Mouse (Mus musculus) heart, postnatal 10 days (tissue): Measurements from ENCODE around the gene Arl6ip1. TPM values are rescaled to one million over a fixed set of nuclear protein-coding genes. Genes with fewer than 3 reads are reported as not detected.
A peak's percentile ranks its signal among the peaks of the same experiment; 100 is the strongest.
"Not testable (repeated sequence)": the region's sequence is repeated elsewhere in the genome, so short reads cannot be mapped to it uniquely, and the experiment has no call there.

Experiments used
- DNase-seq, 2 experiments: peaks; one replicate each; pipeline ENCODE4 v3.0.0; 2021
- intact Hi-C: fragments of 180-260 bp; cut with DNase I; formaldehyde crosslinking; loops from one replicate; pipeline ENCODE4 v1.15.1; 2025
- total RNA-seq, 2 experiments: library from RNA; stranded (reverse); gene quantifications; 2 replicates each; pipeline ENCODE4 v1.2.3; 2021

Arl6ip1 gene
- total RNA-seq = 10 to 100 TPM; 49.7 to 56.8 TPM

DNA sequence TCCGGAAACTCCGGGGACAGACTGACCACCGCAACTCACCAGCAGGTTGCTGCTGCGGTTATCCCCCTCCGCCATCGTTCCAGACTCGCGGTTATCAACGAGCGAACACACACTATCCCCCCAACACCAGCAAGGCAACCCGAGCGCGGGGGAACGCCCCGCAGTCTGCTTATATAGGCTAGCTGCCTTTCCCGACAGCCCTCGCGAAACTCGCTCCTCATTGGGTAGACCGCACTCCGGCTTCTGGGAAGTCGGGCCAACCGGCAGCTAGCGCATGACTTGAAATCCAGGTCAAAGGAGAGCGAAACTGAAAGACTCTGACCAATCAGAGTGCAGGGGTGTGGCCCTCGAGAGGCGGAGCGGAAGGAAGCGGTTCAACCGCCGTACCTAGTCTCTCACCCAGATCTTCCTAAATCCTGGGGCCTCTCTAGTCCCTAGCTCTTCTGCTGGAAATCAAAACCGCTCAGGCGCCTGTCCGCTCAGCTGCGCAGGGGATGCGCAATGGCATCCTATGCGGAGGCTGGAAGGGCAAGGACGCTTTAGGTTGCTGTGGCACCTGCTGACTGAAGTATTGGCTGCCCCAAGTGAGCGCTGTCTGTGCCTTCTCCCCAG is at the start of gene Arl6ip1:
TSS of gene Arl6ip1 (minus strand) at position 233 of the 612 bp plus-strand sequence.
- intact Hi-C loops = no loop called here
- DNase-seq = peak; percentile 98

DNA sequence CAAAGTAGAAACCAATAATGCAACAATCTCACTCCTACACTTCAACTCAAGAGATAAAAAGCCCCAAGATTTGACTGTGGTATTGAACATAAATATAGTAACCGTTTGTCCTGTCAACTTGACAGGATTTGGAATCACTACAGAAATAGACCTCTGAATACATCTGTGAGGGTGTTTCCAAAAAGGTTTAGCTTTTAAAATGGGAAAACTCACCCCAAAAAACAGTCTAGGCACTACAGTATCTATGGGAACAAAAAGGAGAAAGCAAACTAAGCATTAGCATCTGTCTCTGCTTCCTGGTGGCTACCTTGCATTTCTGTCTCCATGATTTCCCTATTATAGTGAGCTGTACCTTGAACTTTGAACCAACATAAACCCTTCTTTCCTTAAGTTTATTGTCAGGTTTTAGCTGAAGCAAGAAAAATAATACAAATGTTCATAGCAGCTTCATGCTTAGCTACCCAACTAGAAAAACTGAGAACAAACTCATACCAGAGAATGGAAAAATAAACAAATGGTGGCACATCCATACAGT is 46.4 kb upstream of the Arl6ip1 start:
- no peak for DNase-seq
- intact Hi-C loops = no loop called here

DNA sequence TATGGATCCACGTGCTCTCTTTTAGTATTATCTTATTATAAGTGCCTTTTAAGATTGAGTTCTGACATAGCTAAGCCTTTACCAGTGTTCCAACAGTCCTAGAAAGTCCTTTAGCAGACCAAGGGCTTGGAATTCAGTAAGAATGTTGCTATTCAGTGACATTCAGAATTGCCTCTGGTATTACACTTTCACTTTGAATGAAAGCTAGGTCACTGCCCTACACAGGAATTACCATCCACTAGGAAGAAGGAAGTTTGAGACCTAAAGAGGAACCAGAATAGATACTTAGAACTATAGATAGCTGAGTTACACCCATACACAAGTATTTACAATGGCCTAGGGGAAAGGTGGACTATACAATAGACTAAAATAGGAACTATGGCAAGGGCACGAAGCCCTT is 40.7 kb upstream of the Arl6ip1 start:
- intact Hi-C loops, DNase-seq: not testable (repeated sequence)

DNA sequence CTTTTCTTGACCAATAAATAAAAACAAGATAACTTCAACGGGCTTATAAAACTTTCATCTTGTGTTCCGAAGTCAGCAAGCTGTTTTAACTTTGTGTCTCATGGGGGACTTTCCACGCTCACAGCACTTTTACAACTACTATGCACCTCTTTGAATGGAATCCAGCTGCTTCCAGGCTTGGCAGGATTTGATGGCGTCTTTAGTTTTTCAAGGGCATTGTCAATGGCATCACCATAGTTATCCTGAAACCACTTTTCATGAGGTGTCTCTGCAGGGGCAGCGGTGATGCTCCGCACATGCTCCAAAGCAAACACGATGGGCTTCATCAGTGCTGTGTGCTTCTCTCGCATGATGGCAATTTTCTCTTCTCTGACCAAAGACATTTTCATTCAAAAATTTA is 33.5 kb upstream of the Arl6ip1 start:
- intact Hi-C loops = no loop called here
- no peak for DNase-seq

DNA sequence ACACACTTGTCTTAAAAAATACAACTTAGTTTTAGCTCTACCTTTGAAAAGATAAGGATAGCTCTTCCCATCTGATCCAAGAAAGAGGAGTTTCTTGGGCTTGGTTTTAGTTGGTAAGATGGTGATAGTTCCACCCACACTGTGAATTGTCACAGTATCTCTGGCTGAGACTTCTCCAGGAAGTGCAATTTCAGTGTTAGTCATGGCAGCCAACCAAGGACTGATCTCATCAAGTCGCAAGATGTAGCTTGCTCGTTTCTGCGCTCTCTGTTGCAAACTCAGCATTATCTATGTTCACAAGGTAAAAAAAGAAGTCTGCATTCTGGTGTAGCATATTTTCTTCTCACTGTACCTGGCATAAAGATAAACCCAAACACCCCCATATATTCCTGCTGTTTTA is 30.7 kb upstream of the Arl6ip1 start:
- peak; percentile 26 to 35 for DNase-seq
- intact Hi-C loops = no loop called here

DNA sequence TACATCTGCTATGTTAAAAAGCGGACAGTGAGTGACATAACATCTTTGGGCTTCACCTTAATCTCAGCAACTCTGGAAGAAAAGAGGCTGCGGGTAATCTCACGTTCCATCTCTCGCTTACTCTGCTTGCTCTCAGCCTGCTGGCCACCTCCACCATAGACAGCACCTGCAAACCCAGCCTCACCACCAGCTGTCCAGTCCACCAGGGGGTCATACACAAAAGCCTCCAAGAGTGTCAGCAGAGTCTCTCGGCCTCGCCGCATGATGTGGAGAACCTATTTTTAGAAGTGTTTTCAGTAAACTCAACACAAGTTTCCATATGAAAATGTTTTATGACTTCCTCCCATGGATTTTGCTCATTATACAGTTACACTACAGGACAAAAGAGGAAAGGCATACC is 27.0 kb upstream of the Arl6ip1 start:
- intact Hi-C loops = no loop called here
- no peak for DNase-seq

DNA sequence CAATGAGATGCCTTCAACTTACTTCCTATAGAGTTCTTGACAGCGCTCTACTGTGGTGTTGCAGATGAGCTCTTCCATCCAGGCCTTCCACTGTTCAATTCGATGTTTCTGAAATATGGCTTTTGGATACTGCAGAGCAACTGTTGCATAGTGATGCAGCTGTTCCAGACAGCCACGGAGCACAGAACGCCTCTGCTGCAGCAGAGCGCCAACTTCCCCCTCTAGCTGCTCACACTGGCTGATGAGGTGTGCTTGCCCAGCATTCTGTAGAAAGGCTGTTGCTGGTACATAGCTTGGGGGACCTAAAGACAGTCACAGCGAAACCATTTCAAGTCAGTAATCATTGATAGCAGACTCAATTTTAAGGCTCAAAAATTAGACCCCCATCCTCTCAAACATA is 24.7 kb upstream of the Arl6ip1 start:
- intact Hi-C loops = loop anchor here (5.0 kb wide), 2 partner anchors 58 to 143 kb away; no protein-coding TSS in a partner anchor
- no peak for DNase-seq

DNA sequence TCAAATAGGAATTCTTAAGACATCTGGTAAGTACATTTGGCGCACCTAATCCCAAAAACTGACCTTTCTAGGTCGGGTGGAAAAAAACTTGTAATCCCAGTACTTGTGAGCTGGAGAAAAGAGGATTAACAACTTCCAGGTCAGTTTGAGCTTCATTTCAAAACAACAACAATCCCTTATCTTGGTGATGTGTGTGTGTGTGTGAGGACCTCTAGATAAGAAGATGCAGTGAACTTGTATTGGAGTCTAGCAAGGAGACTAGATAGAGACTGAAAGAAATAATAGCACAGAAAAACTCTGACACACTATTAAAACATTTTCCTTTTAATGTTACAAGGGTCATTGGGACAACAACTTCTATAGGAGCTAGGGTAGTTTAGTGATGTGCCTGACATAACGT is 14.1 kb upstream of the Arl6ip1 start:
- intact Hi-C loops = loop anchor here (5.0 kb wide), 1 partner anchor 54 kb away; no protein-coding TSS in a partner anchor
- DNase-seq = no peak

DNA sequence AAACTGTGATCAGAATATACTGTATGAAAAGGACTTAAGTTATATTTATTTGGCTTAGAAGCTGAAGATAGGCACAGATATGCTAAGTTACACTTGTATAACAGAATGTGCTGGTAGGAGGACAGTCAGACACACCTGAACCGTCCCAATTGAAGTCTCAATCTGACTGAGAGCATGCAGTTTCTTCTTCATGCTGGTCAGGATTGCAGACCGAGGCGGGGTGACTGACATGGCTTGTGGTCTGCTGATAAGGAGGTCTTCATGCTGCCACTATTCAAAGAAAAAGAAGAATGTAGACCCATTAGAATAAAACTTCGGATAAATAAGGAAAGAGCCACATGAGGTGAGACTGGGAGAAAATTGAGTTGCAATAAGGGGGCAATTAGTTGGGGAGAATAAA is 13.7 kb upstream of the Arl6ip1 start:
- DNase-seq = no peak
- intact Hi-C loops = loop anchor here (5.0 kb wide), 1 partner anchor 54 kb away; no protein-coding TSS in a partner anchor

DNA sequence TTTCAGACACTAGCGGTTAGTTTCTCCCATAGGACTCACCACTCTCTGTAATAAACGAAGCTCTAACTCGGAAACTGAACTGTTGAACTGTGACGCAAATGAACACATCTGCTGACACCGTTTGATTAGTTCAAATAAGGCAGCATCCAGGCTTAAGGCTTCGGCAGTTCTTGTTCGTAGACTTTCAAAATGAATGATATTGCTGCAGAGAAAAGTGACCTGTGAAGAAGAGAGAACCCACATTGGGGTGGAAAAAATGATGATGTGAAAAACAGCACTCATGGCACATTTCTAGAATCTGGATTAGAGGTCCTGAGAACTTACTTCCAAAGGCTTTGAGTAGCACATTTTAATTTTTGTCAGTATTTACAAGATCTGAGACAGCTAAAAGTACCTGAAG is 11.8 kb upstream of the Arl6ip1 start:
- DNase-seq = no peak
- intact Hi-C loops = loop anchor here (5.0 kb wide), 1 partner anchor 56 kb away; no protein-coding TSS in a partner anchor

DNA sequence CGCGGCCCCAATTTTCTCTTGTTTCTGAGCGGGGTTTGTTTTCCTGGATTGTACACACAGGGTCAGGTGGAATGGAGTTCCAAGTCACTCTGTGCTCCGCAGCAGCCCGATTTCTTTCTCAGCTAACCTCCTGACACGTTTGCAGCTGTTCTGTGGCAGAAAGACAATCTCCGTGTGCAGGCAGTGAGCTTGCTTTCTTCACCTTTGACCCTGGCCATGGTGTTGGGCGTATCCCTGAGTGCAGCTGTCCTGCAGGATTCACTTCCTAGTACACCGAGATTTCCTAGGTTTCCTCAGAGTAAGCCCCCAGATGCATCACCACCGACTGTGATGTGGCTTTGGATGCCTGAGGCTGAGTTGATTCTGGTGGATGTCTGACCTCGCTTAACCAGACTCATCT is 5.7 kb upstream of the Arl6ip1 start:
- intact Hi-C loops = no loop called here
- DNase-seq = no peak

DNA sequence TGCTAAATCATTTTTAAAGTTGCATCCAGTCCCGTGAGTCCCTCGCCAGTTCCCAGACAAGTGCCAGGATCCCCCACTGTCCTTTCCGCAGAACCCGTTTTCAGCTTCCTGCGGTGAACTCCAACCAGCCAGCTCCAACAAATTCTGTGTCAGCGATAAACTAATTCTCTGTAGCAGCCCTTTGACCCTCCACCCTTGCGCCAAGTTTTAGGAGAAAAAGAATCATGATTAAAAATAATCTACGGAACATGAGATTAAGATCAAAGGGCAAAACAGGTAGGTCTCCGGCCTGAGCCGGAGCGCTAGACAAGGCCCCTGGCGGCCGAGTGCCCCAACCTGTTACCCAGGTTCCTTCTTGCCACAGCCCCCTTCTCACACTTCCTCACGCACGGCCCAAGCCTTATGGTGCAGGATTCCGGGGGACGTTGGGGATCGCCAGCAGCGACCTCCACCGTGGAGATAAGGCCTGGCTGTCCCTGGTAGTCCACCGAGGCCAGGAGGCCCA is 485 bp downstream of the Arl6ip1 start:
- intact Hi-C loops = no loop called here
- DNase-seq = peak; percentile 40 to 52

DNA sequence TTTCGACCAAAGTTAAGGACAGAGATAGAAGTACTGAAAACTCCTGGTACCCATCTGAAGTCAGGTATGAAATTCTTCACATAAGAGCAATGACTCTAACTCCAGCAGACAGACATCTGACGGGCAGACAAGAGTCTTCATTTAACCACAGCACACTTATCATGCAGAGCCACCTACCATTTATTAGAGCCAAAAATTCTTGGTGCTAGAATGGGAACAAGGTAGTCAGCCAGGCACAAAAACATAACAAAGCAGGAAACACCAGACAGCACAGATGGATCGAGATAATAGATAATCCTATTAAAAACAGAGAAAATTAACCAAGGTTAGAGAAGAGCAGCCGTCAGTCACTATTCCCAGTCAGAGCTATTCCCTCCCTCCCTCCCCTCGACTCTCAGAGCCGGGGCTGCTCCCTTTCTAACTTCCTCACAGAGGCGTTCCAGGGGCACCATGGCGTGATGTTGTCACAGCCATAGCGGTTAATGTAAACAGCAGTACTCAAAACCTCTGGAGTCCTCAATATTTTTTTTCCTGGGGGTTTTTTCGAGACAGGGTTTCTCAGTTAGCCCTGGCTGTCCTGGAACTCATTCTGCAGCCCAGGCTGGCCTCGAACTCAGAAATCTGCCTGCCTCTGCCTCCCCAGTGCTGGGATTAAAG is 3.1 kb downstream of the Arl6ip1 start:
- intact Hi-C loops = no loop called here
- DNase-seq = no peak

DNA sequence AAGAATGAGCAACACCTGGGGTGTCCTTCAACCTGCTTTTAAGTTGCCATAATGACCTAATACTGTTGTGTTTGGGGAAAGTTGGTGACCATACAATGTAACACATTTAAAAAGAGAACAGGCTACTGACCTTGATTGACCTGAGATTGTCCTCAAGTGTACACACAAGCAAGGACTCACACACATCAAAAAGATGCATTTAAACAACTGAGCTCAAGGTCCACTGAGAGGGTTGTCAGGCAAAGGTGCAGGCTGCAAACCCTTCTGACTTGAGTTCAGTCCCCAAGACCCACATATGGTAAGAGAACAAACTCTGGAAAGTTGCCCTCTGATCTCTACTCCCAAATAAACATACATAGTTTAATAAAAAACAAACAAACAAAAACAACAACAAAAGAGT is 3.7 kb downstream of the Arl6ip1 start:
- DNase-seq = no peak
- intact Hi-C loops = no loop called here

DNA sequence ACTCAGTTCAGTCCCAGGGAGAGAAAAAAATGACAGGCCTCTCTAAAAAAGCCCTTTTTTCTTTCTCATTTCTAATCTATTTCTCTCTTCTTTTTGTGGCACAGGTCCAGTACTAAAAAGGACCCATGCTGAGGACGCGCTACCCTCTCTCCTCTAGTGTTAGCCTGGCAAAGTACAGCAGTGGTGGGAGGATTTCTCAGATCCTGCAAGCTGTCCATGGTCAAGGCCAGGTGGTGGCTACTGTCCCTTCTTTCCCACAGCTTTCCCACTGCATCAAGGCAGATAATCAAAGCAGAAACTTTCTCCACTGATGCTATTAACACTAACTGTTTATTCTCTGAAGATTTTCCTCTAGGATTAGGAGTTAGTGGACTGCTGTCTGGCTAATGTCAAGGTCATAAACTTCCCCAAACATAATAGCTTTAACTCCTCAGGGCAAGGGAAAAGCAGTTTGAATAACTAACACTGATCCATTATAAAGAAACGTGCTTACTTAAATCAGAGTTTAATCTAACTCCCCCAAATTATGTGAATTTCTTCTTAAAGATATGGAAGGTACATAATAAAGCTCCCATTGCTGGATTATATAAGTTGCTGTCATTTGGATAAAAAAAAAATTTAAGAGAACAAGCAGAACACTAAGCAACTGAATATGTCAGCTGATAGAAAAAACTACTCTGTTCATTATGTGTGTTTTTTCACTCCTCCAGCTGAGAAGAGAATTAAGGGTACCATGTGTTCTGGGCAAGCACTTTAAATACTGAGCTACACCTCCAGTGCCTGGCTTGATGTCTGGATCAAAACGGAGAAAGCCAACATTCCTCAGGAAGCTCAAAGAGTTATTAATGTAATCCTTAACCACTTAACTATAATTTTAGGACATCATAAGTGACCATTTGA is 5.7 kb downstream of the Arl6ip1 start:
- intact Hi-C loops = no loop called here

DNA sequence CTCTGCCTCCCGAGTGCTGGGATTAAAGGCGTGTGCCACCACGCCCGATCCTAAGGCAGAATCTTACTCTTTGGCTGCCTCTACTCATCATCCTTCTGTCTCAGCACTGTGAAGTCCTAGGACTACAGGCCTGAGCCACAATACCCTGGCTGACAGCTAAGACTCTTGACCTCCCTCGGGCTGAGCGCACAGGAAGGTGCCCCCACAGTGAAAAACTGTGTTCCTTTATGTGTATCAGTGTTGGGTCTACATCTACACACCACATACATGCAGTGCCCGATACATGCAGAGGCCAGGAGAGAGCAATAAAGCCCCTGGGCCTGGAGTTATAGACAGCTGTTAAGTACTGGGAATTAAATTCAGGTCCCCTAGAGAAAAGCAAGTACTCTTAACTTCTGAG is 7.2 kb downstream of the Arl6ip1 start:
- intact Hi-C loops = no loop called here
- DNase-seq = no peak

More for the DNA sequence above, 5.7 kb downstream of the Arl6ip1 start:
- no peak for DNase-seq

DNA sequence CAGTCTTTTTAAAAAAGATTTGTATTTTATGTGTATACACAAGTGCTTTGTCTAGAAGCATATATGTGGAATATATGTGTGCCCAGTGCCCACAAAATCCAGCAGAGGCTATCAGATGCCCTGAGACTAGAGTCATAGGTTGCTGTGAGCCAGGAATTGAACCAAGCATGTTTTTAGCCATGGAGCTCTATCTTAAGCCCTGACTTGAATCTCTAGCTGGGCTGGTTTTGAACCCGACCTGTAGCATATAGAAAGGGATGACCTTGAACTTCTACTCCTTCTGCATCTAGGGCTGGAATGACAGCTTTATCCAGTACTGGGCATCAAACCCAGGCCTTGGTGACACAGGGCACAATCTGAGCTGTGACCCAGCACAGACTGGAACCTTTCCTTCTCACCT is 8.8 kb downstream of the Arl6ip1 start:
- intact Hi-C loops = no loop called here
- no peak for DNase-seq

DNA sequence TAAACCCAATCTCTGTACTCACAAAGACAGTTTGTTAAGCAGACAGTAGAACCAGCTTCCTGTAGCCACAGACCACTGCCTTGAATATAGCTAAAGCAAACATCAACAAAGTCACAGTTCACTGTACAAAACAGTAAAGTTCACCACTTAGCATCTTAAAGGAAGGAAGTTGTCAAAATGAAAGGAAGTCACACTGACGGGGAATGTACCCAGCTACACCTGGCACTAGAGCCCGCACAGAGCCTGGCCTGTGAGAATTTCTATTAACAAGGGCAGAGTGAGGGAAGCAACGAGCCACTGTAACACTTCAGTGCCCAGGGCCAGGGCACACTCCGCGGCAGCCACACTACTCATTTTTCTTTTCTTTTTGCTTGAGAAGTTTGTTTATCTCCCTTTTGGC is 9.5 kb downstream of the Arl6ip1 start:
- intact Hi-C loops = loop anchor here (5.0 kb wide), 1 partner anchor 1788 kb away; the partner anchor contains the start of gene Rps13
- DNase-seq = no peak

DNA sequence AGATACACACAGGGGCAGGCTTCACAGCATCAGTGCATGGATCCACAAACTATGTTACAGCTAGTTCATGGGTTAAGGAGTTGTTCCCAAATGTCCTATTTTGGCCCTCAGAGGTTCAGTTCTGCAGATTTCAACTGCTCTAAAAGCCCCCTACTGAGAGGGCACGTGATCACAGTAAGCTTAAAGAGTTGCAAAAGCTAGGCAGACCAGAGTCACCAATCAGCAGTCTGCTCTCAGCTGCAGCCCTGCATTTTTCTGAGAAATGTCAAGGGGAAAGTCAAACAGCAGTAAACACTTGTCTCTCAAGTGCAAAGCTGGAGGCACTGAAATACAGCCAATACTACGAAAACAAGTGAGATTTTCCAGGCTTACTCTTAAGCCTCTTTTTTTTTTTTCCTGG is 10.3 kb downstream of the Arl6ip1 start:
- intact Hi-C loops = loop anchor here (5.0 kb wide), 1 partner anchor 1787 kb away; the partner anchor contains the start of gene Rps13
- DNase-seq = no peak

DNA sequence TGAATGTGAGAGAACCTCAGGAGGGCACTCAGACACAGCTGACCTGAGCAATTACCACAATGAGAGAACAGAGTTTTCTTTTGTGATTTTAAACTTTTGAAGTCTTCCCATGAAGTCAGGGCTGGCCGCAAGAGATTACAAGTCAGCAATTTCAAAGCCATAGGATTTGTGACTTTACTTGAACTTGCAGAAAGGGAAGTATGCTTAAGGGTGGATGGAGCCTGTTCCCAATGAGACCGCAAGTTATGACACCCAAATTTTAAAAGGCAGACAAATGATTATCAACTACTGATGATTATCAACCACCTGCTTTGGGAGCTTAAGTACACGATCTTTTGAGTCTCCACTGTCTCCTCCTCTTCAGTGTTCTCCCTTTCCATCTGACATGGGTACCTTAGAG is 11.0 kb downstream of the Arl6ip1 start:
- DNase-seq = no peak
- intact Hi-C loops = loop anchor here (5.0 kb wide), 1 partner anchor 1786 kb away; the partner anchor contains the start of gene Rps13
